Mouse (Mus musculus) stomach, postnatal 0 days (tissue): ENCODE measurements around the gene Tnik. TPM values are rescaled to one million over a fixed set of nuclear protein-coding genes. Genes with fewer than 3 reads are reported as not detected.

Source experiments
- ATAC-seq: fragments of 200-750 bp; cut with Nextera tagmentation; 2 replicates; pipeline ENCODE4 v1.8.0; 2017; ENCODE audit not compliant: low FRiP score, low TSS enrichment
- DNase-seq: peaks from one replicate; pipeline ENCODE4 v3.0.0-alpha.2; 2016; ENCODE audit warnings: low spot score
- H3K27ac ChIP-seq: fragments of 300-500 bp; sonication (generic); replicated peaks from 2 replicates; pipeline ENCODE4 v1.5.1; 2014; ENCODE audit warnings: mild to moderate bottlenecking, control low read depth
- H3K27me3 ChIP-seq: fragments of 300-500 bp; sonication (generic); 2 replicates; pipeline ENCODE4 v1.6.1; 2014; ENCODE audit warnings: low read length; ENCODE audit not compliant: control insufficient read depth, insufficient read depth
- H3K36me3 ChIP-seq: fragments of 300-500 bp; sonication (generic); 2 replicates; pipeline ENCODE4 v1.6.1; 2014; ENCODE audit warnings: low read length, mixed read lengths; ENCODE audit not compliant: control insufficient read depth, insufficient read depth
- H3K4me1 ChIP-seq: fragments of 300-500 bp; sonication (generic); replicated peaks from 2 replicates; pipeline ENCODE4 v1.6.1; 2014; ENCODE audit warnings: antibody characterized with exemption; ENCODE audit not compliant: control insufficient read depth, insufficient read depth
- H3K4me2 ChIP-seq: fragments of 300-500 bp; sonication (generic); replicated peaks from 2 replicates; pipeline ENCODE4 v1.6.1; 2014; ENCODE audit warnings: low read depth, mild to moderate bottlenecking, control low read depth, moderate library complexity
- H3K4me3 ChIP-seq: fragments of 300-500 bp; sonication (generic); 2 replicates; pipeline ENCODE4 v1.5.1; 2014; ENCODE audit warnings: low read depth, low read length, control low read depth
- H3K9ac ChIP-seq: fragments of 300-500 bp; sonication (generic); 2 replicates; pipeline ENCODE4 v1.6.1; 2014; ENCODE audit warnings: mild to moderate bottlenecking, low read length, control low read depth, mixed read lengths
- H3K9me3 ChIP-seq: fragments of 300-500 bp; sonication (generic); 2 replicates; pipeline ENCODE4 v1.6.1; 2016; ENCODE audit warnings: low read length; ENCODE audit not compliant: control insufficient read depth
- CTCF ChIP-seq: IDR thresholded peaks from 2 replicates; pipeline ENCODE4 v1.5.1; 2016; ENCODE audit warnings: antibody characterized with exemption, low read depth, mild to moderate bottlenecking, moderate library complexity
- EP300 ChIP-seq: optimal IDR thresholded peaks from 2 replicates; pipeline ENCODE3; 2016; ENCODE audit warnings: antibody characterized with exemption
- WGBS: fragments of 180-500 bp; shearing (Covaris S2); extraction: QIAGEN DNeasy Blood & Tissue Kit; methylation state at CpG from one replicate; pipeline ENCODE4 v1.1.7; 2014; 5-methylcytosine and 5-hydroxymethylcytosine counted together
- polyA plus RNA-seq: library from polyadenylated mRNA; unstranded; fragments of >200 nt; fragmentation: Nextera tagmentation; extraction: Ambion mirVana; gene quantifications from 2 replicates; pipeline ENCODE4 v1.2.1, GENCODE M21; 2015

Gene Tnik
- polyA plus RNA-seq, 1 experiment from 2014 or later, result 4.6 TPM

DNA sequence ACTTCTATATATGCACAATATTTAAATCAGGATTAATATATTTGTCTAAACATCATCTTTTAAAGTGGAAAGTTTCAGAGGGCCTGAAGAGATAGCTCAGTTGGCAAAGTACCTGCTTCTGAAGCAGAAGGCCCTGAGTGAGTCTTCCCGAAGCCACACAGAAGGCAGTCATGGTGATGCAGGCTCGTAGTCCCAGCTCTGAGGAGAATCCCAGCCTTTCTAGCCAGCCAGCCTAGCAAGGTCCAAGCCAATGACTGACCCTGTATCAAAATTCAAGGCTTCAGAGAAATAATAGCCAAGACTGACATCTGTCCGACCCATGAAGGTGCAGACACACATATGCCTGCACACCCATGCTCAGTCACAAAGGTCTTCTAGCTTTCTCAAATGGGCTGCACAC lies 279.9 kb downstream of the Tnik start:
- ATAC-seq, result no peak
- no peaks in the 10 kb centered on the region for H3K36me3 ChIP-seq
- H3K4me2 ChIP-seq, result no peak overlapping the region
- no peak for DNase-seq
- 84% methylated on average over 3 of the region's 3 CpGs for WGBS
- no peak overlapping the region for H3K9ac ChIP-seq
- no peaks in the 10 kb centered on the region for H3K4me1 ChIP-seq
- no peaks in the 10 kb centered on the region for H3K27me3 ChIP-seq
- TF ChIP-seq EP300, result no peak
- TF ChIP-seq CTCF, result no peak
- H3K27ac ChIP-seq, result no peak overlapping the region
- no peak overlapping the region for H3K4me3 ChIP-seq
- H3K9me3 ChIP-seq, result no peaks in the 10 kb centered on the region

GRCm38 (mm10) chr3:28543380-28543984 lies 280.5 kb downstream of the Tnik start:
- TF ChIP-seq EP300 (no peak), CTCF (peak; percentile 78)
- peak overlapping the region; percentile 23; the same call in 1 of the 2 replicates for H3K4me2 ChIP-seq
- H3K36me3 ChIP-seq, result no peaks in the 10 kb centered on the region
- no peak overlapping the region for H3K4me3 ChIP-seq
- no peaks in the 10 kb centered on the region for H3K9me3 ChIP-seq
- no peaks in the 10 kb centered on the region for H3K4me1 ChIP-seq
- H3K27ac ChIP-seq, result no peak overlapping the region
- no peak overlapping the region for H3K9ac ChIP-seq
- ATAC-seq (no peak), DNase-seq (peak; percentile 24)
- 67% methylated on average over 10 of the region's 10 CpGs for WGBS
- H3K27me3 ChIP-seq, result no peaks in the 10 kb centered on the region

DNA sequence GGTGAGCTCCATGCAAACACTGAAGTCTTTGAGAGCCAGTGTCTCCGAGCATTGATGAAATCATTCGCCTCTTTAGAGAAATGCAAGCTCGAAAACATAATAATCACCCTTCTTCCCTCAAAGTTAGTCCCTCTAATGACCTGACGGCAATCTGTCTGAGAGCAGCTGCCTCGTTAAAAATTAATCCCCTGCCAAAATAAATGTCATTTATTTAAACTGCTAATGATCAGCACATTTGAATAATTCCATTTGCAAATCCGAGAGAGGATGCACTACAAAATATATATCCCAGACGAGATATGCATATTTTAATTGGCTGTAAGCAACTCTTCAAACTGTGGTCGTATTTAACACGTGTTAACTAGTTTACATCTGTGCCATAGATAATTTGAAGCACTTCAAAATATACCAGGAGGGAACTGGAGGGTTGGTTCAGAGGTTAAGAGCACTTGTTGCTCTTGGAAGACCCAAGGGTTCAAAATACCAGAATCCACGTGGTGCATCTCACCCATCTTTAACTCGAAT lies 281.4 kb downstream of the Tnik start:
- DNase-seq, result no peak
- H3K4me2 ChIP-seq, result no peak overlapping the region
- no peak for ATAC-seq
- no peaks in the 10 kb centered on the region for H3K9me3 ChIP-seq
- 67% methylated on average over 11 of the region's 11 CpGs for WGBS
- H3K4me1 ChIP-seq, result no peaks in the 10 kb centered on the region
- H3K9ac ChIP-seq, result no peak overlapping the region
- H3K36me3 ChIP-seq, result no peaks in the 10 kb centered on the region
- H3K4me3 ChIP-seq, result no peak overlapping the region
- no peaks in the 10 kb centered on the region for H3K27me3 ChIP-seq
- H3K27ac ChIP-seq, result no peak overlapping the region
- TF ChIP-seq CTCF (no peak), EP300 (no peak)

DNA sequence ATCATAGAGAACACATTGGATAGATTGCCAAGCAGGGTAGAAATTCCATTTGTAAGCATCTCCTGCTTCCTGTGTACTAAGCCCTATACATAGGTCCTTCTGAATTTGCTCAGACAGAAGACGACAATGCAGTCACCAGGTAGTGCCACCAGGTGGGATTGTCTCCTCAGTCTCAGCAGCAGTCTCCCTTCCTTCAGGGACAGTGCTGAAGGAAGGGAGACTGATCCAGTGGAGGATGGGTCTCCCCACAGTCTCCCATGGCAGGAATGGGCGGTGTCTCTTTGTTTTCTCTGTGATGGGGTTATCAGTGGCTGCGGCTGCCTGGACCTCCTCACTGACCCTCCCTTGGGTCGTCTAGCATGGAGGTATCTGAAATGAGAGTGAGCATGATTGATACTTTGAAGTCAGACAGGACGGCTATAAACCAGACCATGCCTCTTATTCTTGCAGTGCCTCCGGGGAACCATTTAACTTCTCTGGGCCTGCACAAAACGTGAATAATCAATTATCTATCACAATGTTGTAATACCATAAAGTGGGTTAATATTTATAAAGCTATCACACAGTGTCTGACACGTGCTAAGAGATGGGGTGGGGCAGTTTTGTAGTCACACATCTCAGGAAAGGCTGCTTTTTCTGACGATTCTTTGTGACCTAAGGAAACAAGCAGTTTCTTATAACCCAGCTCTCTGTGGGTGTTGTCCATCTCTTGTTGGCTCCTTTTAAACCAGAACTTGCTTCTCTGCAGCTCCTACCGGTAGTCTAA lies 285.1 kb downstream of the Tnik start:
- H3K4me1 ChIP-seq, result no peaks in the 10 kb centered on the region; the same call in 1 of the 2 replicates
- H3K36me3 ChIP-seq, result no peaks in the 10 kb centered on the region
- H3K27ac ChIP-seq, result no peak overlapping the region
- no peak overlapping the region for H3K4me3 ChIP-seq
- no peak overlapping the region for H3K4me2 ChIP-seq
- no peak for DNase-seq
- no peak overlapping the region for H3K9ac ChIP-seq
- ATAC-seq, result no peak
- WGBS, result 46% methylated on average over 10 of the region's 10 CpGs
- no peak for TF ChIP-seq EP300
- peak; percentile 29; the same call in 1 of the 2 replicates for TF ChIP-seq CTCF
- no peaks in the 10 kb centered on the region for H3K9me3 ChIP-seq
- no peaks in the 10 kb centered on the region for H3K27me3 ChIP-seq

DNA sequence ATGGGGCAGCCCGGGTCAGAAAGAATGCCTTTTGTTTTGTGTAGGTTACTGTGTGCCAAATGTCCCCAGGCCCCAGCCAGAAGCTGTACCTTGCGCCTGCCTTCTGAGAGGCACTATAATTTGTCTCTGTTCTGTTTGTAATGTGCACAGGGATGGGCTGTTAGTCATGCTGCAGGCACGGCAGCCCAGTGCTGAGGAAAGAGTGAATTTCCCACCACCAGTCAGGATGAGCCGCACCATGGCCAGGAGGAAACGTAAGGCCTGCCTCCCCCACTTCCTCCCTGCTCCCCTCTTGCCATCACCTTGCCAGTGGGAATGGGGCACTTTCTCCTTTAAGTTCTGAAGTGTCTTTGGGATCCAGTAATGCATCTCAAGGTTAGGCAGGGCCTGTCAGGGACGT lies 286.4 kb downstream of the Tnik start:
- no peak overlapping the region for H3K4me3 ChIP-seq
- no peaks in the 10 kb centered on the region; the same call in 1 of the 2 replicates for H3K4me1 ChIP-seq
- no peak for TF ChIP-seq EP300
- TF ChIP-seq CTCF, result no peak
- DNase-seq (no peak), ATAC-seq (peak; percentile 49; the same call in 1 of the 2 replicates)
- H3K27me3 ChIP-seq, result no peaks in the 10 kb centered on the region
- WGBS, result 18% methylated on average over 6 of the region's 6 CpGs
- H3K4me2 ChIP-seq, result no peak overlapping the region
- H3K9me3 ChIP-seq, result no peaks in the 10 kb centered on the region
- H3K27ac ChIP-seq, result peak overlapping the region; percentile 61
- H3K36me3 ChIP-seq, result no peaks in the 10 kb centered on the region
- no peak overlapping the region for H3K9ac ChIP-seq

DNA sequence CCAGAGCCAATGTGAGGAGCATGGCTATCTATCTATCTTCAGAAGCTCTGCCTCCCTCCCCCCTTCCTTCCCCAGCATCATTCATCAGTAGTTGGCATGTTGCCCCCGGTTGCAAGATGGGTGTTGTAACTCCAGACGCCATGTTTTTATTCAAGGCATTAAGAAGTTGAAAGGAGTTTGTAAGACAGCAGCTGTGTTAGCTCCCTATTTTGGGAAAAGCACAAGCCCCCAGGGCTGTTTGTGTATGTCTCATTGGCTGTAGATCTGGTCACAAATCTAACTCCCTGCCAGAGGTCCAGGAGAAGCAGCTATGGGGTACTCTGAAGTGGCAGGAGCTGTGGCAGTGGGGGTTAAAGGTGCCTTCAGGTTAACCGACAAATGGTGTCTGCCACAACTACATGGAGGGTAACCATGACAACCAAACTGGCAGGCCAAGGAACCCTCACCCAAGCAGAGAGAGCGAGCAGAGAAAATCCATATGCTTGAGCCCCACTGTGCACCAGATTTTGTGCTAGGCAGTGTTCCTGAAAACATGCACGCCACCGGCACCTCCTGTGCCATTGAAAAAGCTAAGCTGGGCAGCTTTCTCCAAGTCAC lies 287.6 kb downstream of the Tnik start:
- Histone ChIP-seq H3K9me3 (no peaks in the 10 kb centered on the region), H3K4me3 (no peak overlapping the region), H3K36me3 (no peaks in the 10 kb centered on the region), H3K27ac (no peak overlapping the region), H3K4me1 (peaks cover 2% of the 10 kb centered on the region; the same call in 1 of the 2 replicates), H3K27me3 (no peaks in the 10 kb centered on the region), H3K9ac (no peak overlapping the region), H3K4me2 (no peak overlapping the region)
- 47% methylated on average over 6 of the region's 6 CpGs for WGBS
- TF ChIP-seq EP300 (no peak), CTCF (no peak)
- no peak for DNase-seq
- peak; percentile 32; the same call in 1 of the 2 replicates for ATAC-seq
